ENCODE assay signal across 19 mouse cellular contexts in the genomic region with DNA sequence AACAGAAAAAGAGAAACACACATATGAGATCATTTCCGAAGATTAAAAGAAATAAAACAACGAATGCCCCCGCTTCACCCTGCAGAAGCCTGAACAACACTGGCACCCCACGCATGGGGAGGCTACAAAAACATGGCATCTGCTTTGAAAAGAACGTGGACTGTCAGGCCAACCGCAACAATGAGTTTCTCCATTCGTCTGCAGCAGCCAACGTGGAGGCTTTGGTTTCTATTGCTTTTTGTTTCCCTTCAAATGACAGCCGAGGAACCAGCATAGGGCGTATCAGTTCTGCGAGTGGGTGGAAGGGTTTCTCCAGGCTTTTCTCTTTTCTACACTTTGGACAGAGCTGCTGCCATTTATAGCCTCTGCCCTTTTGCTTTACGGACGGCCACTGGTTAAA. TPM values are rescaled to one million over a fixed set of nuclear protein-coding genes. Genes with fewer than 3 reads are reported as not detected.
DNase-seq lines count a peak whose midpoint lies in the region; ATAC-seq and TF ChIP-seq lines count a peak whose summit lies in the region.
"Had no signal": no experiment of that assay in that cellular context is flagged by ENCODE, and none has a peak within 500 bp of the region (broad histone marks: within the 10 kb centered on the region; RNA-seq: fewer than 3 reads in every experiment).

No protein-coding gene starts in this region.

- H3K27me3 ChIP-seq in forebrain, postnatal 0 days (ENCODE audit: insufficient read depth, low read length), result no peaks in the 10 kb centered on the region
- no peaks in the 10 kb centered on the region for H3K27me3 ChIP-seq in forebrain, embryonic 11.5 days (ENCODE audit: control insufficient read depth, insufficient read depth, low read length)
- H3K27me3 ChIP-seq in heart, embryonic 15.5 days, result no peaks in the 10 kb centered on the region
- H3K27me3 ChIP-seq in hindbrain, postnatal 0 days (ENCODE audit: insufficient read depth, low read length), result no peaks in the 10 kb centered on the region
- H3K27me3 ChIP-seq: embryonic facial prominence, embryonic 15.5 days; kidney, embryonic 15.5 days; midbrain, embryonic 12.5 days had no signal

- H3K4me1 ChIP-seq in forebrain, postnatal 0 days (ENCODE audit: insufficient read depth), result no peaks in the 10 kb centered on the region
- no peaks in the 10 kb centered on the region for H3K4me1 ChIP-seq in forebrain, embryonic 11.5 days (replicated peaks; ENCODE audit: control insufficient read depth, insufficient read depth, low read length)
- peaks cover 63% of the 10 kb centered on the region for H3K4me1 ChIP-seq in heart, embryonic 15.5 days (replicated peaks)
- H3K4me1 ChIP-seq in hindbrain, postnatal 0 days (ENCODE audit: insufficient read depth, low read length), result peaks cover 12% of the 10 kb centered on the region

- no peak overlapping the region for H3K4me3 ChIP-seq in forebrain, postnatal 0 days (ENCODE audit: low read depth, low read length)
- no peak overlapping the region for H3K4me3 ChIP-seq in forebrain, embryonic 11.5 days (ENCODE audit: low read depth, low read length)
- no peak overlapping the region for H3K4me3 ChIP-seq in heart, embryonic 15.5 days
- no peak overlapping the region; the same call in 1 of the 2 replicates for H3K4me3 ChIP-seq in layer of hippocampus, adult 2 months
- no peak overlapping the region for H3K4me3 ChIP-seq in hindbrain, postnatal 0 days (ENCODE audit: low read length)
- H3K4me3 ChIP-seq: embryonic facial prominence, embryonic 15.5 days; kidney, embryonic 15.5 days; midbrain, embryonic 12.5 days had no signal

- no peak for DNase-seq in forebrain, postnatal 0 days
- DNase-seq in forebrain, embryonic 11.5 days (ENCODE audit: low spot score), result no peak
- DNase-seq in heart, postnatal 36 days, result no peak
- peak in 1 of 2 experiments; percentile 27 for DNase-seq in layer of hippocampus, adult 2 months (ENCODE audit: low spot score in 2 of 2)
- no peak for DNase-seq in layer of hippocampus, postnatal 25 days (ENCODE audit: extremely low spot score in 1 of 2, low spot score in 1 of 2)
- no peak for DNase-seq in hindbrain, postnatal 0 days (ENCODE audit: low spot score)
- DNase-seq: adrenal gland, postnatal 14 days; cerebellum, adult 11 months; cerebellum, postnatal 10 days; liver; thymus, postnatal 36 days had no signal

- TF ChIP-seq CTCF in forebrain, postnatal 0 days (IDR thresholded peaks at IDR 0.05; ENCODE audit: low read depth), result no peak
- TF ChIP-seq CTCF in layer of hippocampus, adult 2 months (conservative IDR thresholded peaks at IDR 0.05), result no peak
- TF ChIP-seq CTCF in hindbrain, postnatal 0 days (IDR thresholded peaks at IDR 0.05; ENCODE audit: low read depth), result no peak

- H3K4me2 ChIP-seq in forebrain, postnatal 0 days (ENCODE audit: low read depth), result no peak overlapping the region
- no peak overlapping the region for H3K4me2 ChIP-seq in forebrain, embryonic 11.5 days (ENCODE audit: low read depth, low read length, severe bottlenecking)
- H3K4me2 ChIP-seq in heart, embryonic 15.5 days, result no peak overlapping the region
- no peak overlapping the region for H3K4me2 ChIP-seq in hindbrain, postnatal 0 days (ENCODE audit: low read depth, low read length)
- H3K4me2 ChIP-seq: embryonic facial prominence, embryonic 15.5 days; kidney, embryonic 15.5 days; midbrain, embryonic 12.5 days had no signal

- no peaks in the 10 kb centered on the region for H3K9me3 ChIP-seq in forebrain, postnatal 0 days (ENCODE audit: low read length)
- no peaks in the 10 kb centered on the region for H3K9me3 ChIP-seq in forebrain, embryonic 11.5 days (ENCODE audit: control insufficient read depth, low read length)
- H3K9me3 ChIP-seq in heart, embryonic 15.5 days (replicated peaks), result no peaks in the 10 kb centered on the region
- H3K9me3 ChIP-seq in hindbrain, postnatal 0 days (ENCODE audit: low read length), result no peaks in the 10 kb centered on the region
- H3K9me3 ChIP-seq: embryonic facial prominence, embryonic 15.5 days; G1E; kidney, embryonic 15.5 days; midbrain, embryonic 12.5 days had no signal

- 0 out of 2 replicates have a peak, but pooled peaks have one; percentile 14 for ATAC-seq in forebrain, postnatal 0 days
- ATAC-seq in forebrain, embryonic 11.5 days (replicated peaks; ENCODE audit: low FRiP score), result no peak
- ATAC-seq in heart, embryonic 15.5 days (replicated peaks; ENCODE audit: insufficient number of reproducible peaks, insufficient read depth, low FRiP score, low read depth), result no peak
- ATAC-seq in hindbrain, postnatal 0 days, result no peak
- ATAC-seq: activated CD4-positive, CD25-positive, alpha-beta regulatory T cell, adult 4 months; intestine, embryonic 16.5 days; lung, postnatal 0 days had no signal

- WGBS in forebrain, postnatal 0 days, result 59% methylated on average over 13 of the region's 13 CpGs
- 86% methylated on average over 13 of the region's 13 CpGs for WGBS in forebrain, embryonic 11.5 days
- 61% methylated on average over 13 of the region's 13 CpGs for WGBS in heart, embryonic 15.5 days
- WGBS in hindbrain, postnatal 0 days, result 59% methylated on average over 13 of the region's 13 CpGs

- peak overlapping the region; percentile 0; the same call in 1 of the 2 replicates for H3K27ac ChIP-seq in forebrain, postnatal 0 days (ENCODE audit: low read depth, low read length)
- H3K27ac ChIP-seq in forebrain, embryonic 11.5 days (ENCODE audit: low read depth, low read length), result no peak overlapping the region
- H3K27ac ChIP-seq in heart, embryonic 15.5 days, result peak overlapping the region; percentile 86
- peak overlapping the region; percentile 60 for H3K27ac ChIP-seq in layer of hippocampus, adult 2 months
- H3K27ac ChIP-seq in hindbrain, postnatal 0 days, result 0 out of 2 replicates have a peak overlapping the region, but pooled peaks have one; percentile 12
- H3K27ac ChIP-seq: embryonic facial prominence, embryonic 15.5 days; midbrain, embryonic 12.5 days had no signal

- intact Hi-C loops in heart, postnatal 36 days (cut with DNase I), result loop anchor here (5.0 kb wide), 1 partner anchor 64 kb away; no protein-coding TSS in a partner anchor

- H3K36me3 ChIP-seq in forebrain, postnatal 0 days (ENCODE audit: insufficient read depth), result peaks cover 45% of the 10 kb centered on the region
- H3K36me3 ChIP-seq in forebrain, embryonic 11.5 days (ENCODE audit: control insufficient read depth, insufficient read depth, low read length), result no peaks in the 10 kb centered on the region; the same call in 1 of the 2 replicates
- H3K36me3 ChIP-seq in heart, embryonic 15.5 days, result peaks cover 29% of the 10 kb centered on the region
- peaks cover 15% of the 10 kb centered on the region for H3K36me3 ChIP-seq in hindbrain, postnatal 0 days (ENCODE audit: insufficient read depth, low read length)

- H3K9ac ChIP-seq in forebrain, postnatal 0 days, result no peak overlapping the region
- no peak overlapping the region for H3K9ac ChIP-seq in forebrain, embryonic 11.5 days (ENCODE audit: low read length)
- no peak overlapping the region for H3K9ac ChIP-seq in heart, embryonic 15.5 days
- no peak overlapping the region for H3K9ac ChIP-seq in hindbrain, postnatal 0 days (replicated peaks; ENCODE audit: low read length)
- H3K9ac ChIP-seq: embryonic facial prominence, embryonic 15.5 days; kidney, embryonic 15.5 days; midbrain, embryonic 12.5 days had no signal

RNA-seq across cellular contexts. Expression of a gene that starts 47.6 kb away (rescaled TPM):
- total RNA-seq in forebrain, postnatal 0 days (2014; rRNA removed), result 151 and 181 TPM in 2 replicates
- 169 and 171 TPM in 2 replicates for polyA plus RNA-seq in forebrain, postnatal 0 days (2015; fragmentation: Nextera tagmentation; extraction: Ambion mirVana)
- 685 and 702 TPM in 2 replicates for polyA plus RNA-seq in forebrain, embryonic 11.5 days (2014; fragmentation: Nextera tagmentation; extraction: Ambion mirVana)
- polyA plus RNA-seq in heart, embryonic 15.5 days (2015; fragmentation: Nextera tagmentation; extraction: Ambion mirVana), result 98.9 and 135 TPM in 2 replicates
- 10 to 100 TPM; 45.2 to 50.3 TPM for total RNA-seq in heart, postnatal 36 days (2021)
- total RNA-seq in layer of hippocampus, adult 2 months (2021), result 100 to 1,000 TPM; 118 to 122 TPM
- total RNA-seq in layer of hippocampus, postnatal 25 days (2021), result 100 to 1,000 TPM; 115 to 130 TPM
- total RNA-seq in hindbrain, postnatal 0 days (2014; rRNA removed), result 181 and 192 TPM in 2 replicates
- polyA plus RNA-seq in hindbrain, postnatal 0 days (2015; fragmentation: Nextera tagmentation; extraction: Ambion mirVana), result 175 and 193 TPM in 2 replicates
